ENCODE assay signal across 10 mouse cellular contexts in genomic region chr11:103271979-103272378, GRCm38 (mm10). TPM values are rescaled to one million over a fixed set of nuclear protein-coding genes. Genes with fewer than 3 reads are reported as not detected.
DNase-seq lines count a peak whose midpoint lies in the region; ATAC-seq lines count a peak whose summit lies in the region.
"Had no signal": no experiment of that assay in that cellular context is flagged by ENCODE, and none has a peak within 500 bp of the region (broad histone marks: within the 10 kb centered on the region; RNA-seq: fewer than 3 reads in every experiment).

No protein-coding gene starts in this region.

- no peak overlapping the region for H3K4me2 ChIP-seq in hindbrain, embryonic 11.5 days (replicated peaks; ENCODE audit: low read depth, low read length)
- no peak overlapping the region for H3K4me2 ChIP-seq in hindbrain, embryonic 14.5 days (replicated peaks)
- H3K4me2 ChIP-seq in kidney, embryonic 16.5 days (replicated peaks; ENCODE audit: low read depth, low read length) = no peak overlapping the region
- no peak overlapping the region for H3K4me2 ChIP-seq in heart, embryonic 12.5 days
- H3K4me2 ChIP-seq in forebrain, embryonic 16.5 days (ENCODE audit: low read length) = no peak overlapping the region

- DNase-seq in hindbrain, embryonic 11.5 days (ENCODE audit: low spot score) = peak; percentile 43
- DNase-seq in hindbrain, embryonic 14.5 days (ENCODE audit: low spot score) = no peak
- peak; percentile 37 for DNase-seq in R1 (ENCODE audit: low read depth, low spot score)
- DNase-seq in spleen, adult 18-20 months = peak; percentile 55 to 75
- DNase-seq in left cerebral cortex, postnatal 4 days = no peak

- intact Hi-C loops in left cerebral cortex, postnatal 4 days (cut with DNase I) = no loop called here

- no peak for ATAC-seq in hindbrain, embryonic 11.5 days (ENCODE audit: low FRiP score)
- no peak for ATAC-seq in hindbrain, embryonic 14.5 days (ENCODE audit: low FRiP score)
- no peak for ATAC-seq in kidney, embryonic 16.5 days (ENCODE audit: low FRiP score, low TSS enrichment)
- ATAC-seq in heart, embryonic 12.5 days (ENCODE audit: insufficient number of reproducible peaks, low FRiP score) = no peak
- no peak for ATAC-seq in forebrain, embryonic 16.5 days

- H3K36me3 ChIP-seq in hindbrain, embryonic 11.5 days (ENCODE audit: control insufficient read depth, insufficient read depth, low read length) = no peaks in the 10 kb centered on the region
- no peaks in the 10 kb centered on the region for H3K36me3 ChIP-seq in hindbrain, embryonic 14.5 days (replicated peaks; ENCODE audit: control insufficient read depth, insufficient read depth)
- H3K36me3 ChIP-seq in kidney, embryonic 16.5 days (ENCODE audit: insufficient read depth, low read length) = no peaks in the 10 kb centered on the region
- H3K36me3 ChIP-seq in heart, embryonic 12.5 days = no peaks in the 10 kb centered on the region
- no peaks in the 10 kb centered on the region for H3K36me3 ChIP-seq in forebrain, embryonic 16.5 days (ENCODE audit: control insufficient read depth, insufficient read depth)

- H3K9ac ChIP-seq in hindbrain, embryonic 11.5 days (ENCODE audit: low read depth, low read length) = no peak overlapping the region
- H3K9ac ChIP-seq in hindbrain, embryonic 14.5 days = no peak overlapping the region
- H3K9ac ChIP-seq in kidney, embryonic 16.5 days (replicated peaks; ENCODE audit: low read length) = no peak overlapping the region
- H3K9ac ChIP-seq in heart, embryonic 12.5 days = no peak overlapping the region
- no peak overlapping the region for H3K9ac ChIP-seq in forebrain, embryonic 16.5 days (replicated peaks; ENCODE audit: low read depth, low read length)

- no peak overlapping the region for H3K4me3 ChIP-seq in hindbrain, embryonic 11.5 days (ENCODE audit: low read depth, low read length)
- no peak overlapping the region for H3K4me3 ChIP-seq in hindbrain, embryonic 14.5 days (replicated peaks; ENCODE audit: low read length)
- H3K4me3 ChIP-seq in kidney, embryonic 16.5 days (ENCODE audit: low read length) = no peak overlapping the region
- no peak overlapping the region for H3K4me3 ChIP-seq in heart, embryonic 12.5 days
- no peak overlapping the region for H3K4me3 ChIP-seq in forebrain, embryonic 16.5 days (replicated peaks; ENCODE audit: low read length)

- H3K27me3 ChIP-seq in hindbrain, embryonic 11.5 days (ENCODE audit: control insufficient read depth, insufficient read depth, low read length) = no peaks in the 10 kb centered on the region
- no peaks in the 10 kb centered on the region for H3K27me3 ChIP-seq in hindbrain, embryonic 14.5 days (ENCODE audit: control insufficient read depth, insufficient read depth, low read length)
- H3K27me3 ChIP-seq in kidney, embryonic 16.5 days (ENCODE audit: insufficient read depth, low read length) = no peaks in the 10 kb centered on the region
- H3K27me3 ChIP-seq in heart, embryonic 12.5 days (replicated peaks) = no peaks in the 10 kb centered on the region
- H3K27me3 ChIP-seq in forebrain, embryonic 16.5 days (replicated peaks; ENCODE audit: control insufficient read depth, insufficient read depth, low read length) = no peaks in the 10 kb centered on the region

- H3K4me1 ChIP-seq in hindbrain, embryonic 11.5 days (replicated peaks; ENCODE audit: control insufficient read depth, insufficient read depth, low read length) = 0 out of 2 replicates have a peak, but pooled peaks cover 2% of the 10 kb centered on the region
- H3K4me1 ChIP-seq in hindbrain, embryonic 14.5 days (replicated peaks; ENCODE audit: control insufficient read depth, insufficient read depth, low read length) = no peaks in the 10 kb centered on the region
- peaks cover 20% of the 10 kb centered on the region for H3K4me1 ChIP-seq in kidney, embryonic 16.5 days (ENCODE audit: insufficient read depth, low read length)
- H3K4me1 ChIP-seq in heart, embryonic 12.5 days (replicated peaks) = peaks cover 7% of the 10 kb centered on the region; the same call in 1 of the 2 replicates
- peaks cover 10% of the 10 kb centered on the region for H3K4me1 ChIP-seq in forebrain, embryonic 16.5 days (replicated peaks; ENCODE audit: control insufficient read depth, insufficient read depth, low read length)

- H3K9me3 ChIP-seq in hindbrain, embryonic 11.5 days (ENCODE audit: control insufficient read depth, low read length) = no peaks in the 10 kb centered on the region
- no peaks in the 10 kb centered on the region for H3K9me3 ChIP-seq in hindbrain, embryonic 14.5 days (ENCODE audit: control insufficient read depth, low read length)
- no peaks in the 10 kb centered on the region for H3K9me3 ChIP-seq in kidney, embryonic 16.5 days (ENCODE audit: low read length)
- H3K9me3 ChIP-seq in heart, embryonic 12.5 days (replicated peaks) = no peaks in the 10 kb centered on the region
- H3K9me3 ChIP-seq in forebrain, embryonic 16.5 days (ENCODE audit: control insufficient read depth, low read length) = no peaks in the 10 kb centered on the region

- no peak overlapping the region for H3K27ac ChIP-seq in hindbrain, embryonic 11.5 days (ENCODE audit: low read depth, low read length)
- no peak overlapping the region for H3K27ac ChIP-seq in hindbrain, embryonic 14.5 days
- H3K27ac ChIP-seq in kidney, embryonic 16.5 days (ENCODE audit: low read length) = peak overlapping the region; percentile 74
- H3K27ac ChIP-seq in heart, embryonic 12.5 days (ENCODE audit: poor library complexity, severe bottlenecking) = no peak overlapping the region
- no peak overlapping the region for H3K27ac ChIP-seq in forebrain, embryonic 16.5 days (ENCODE audit: low read length)

- 76% methylated on average over 6 of the region's 6 CpGs for WGBS in hindbrain, embryonic 11.5 days
- WGBS in hindbrain, embryonic 14.5 days = 80% methylated on average over 6 of the region's 6 CpGs
- 58% methylated on average over 6 of the region's 6 CpGs for WGBS in kidney, embryonic 16.5 days
- WGBS in heart, embryonic 12.5 days = 70% methylated on average over 6 of the region's 6 CpGs
- WGBS in forebrain, embryonic 16.5 days = 79% methylated on average over 6 of the region's 6 CpGs

RNA-seq across cellular contexts. Expression of gene Map3k14, which starts 4.7 kb away (rescaled TPM):
- polyA plus RNA-seq in hindbrain, embryonic 11.5 days (2014; fragmentation: Nextera tagmentation; extraction: Ambion mirVana) = 3.0 and 3.3 TPM in 2 replicates
- polyA plus RNA-seq in hindbrain, embryonic 14.5 days (2014; fragmentation: Nextera tagmentation; extraction: Ambion mirVana) = 2.9 and 4.0 TPM in 2 replicates
- 5.3 and 6.7 TPM in 2 replicates for polyA plus RNA-seq in kidney, embryonic 16.5 days (2015; fragmentation: Nextera tagmentation; extraction: Ambion mirVana)
- 1 to 10 TPM; 3.7 to 4.3 TPM for total RNA-seq in left cerebral cortex, postnatal 4 days (2021)
- polyA plus RNA-seq in heart, embryonic 12.5 days (2016; fragmentation: Nextera tagmentation; extraction: Ambion mirVana) = 2.0 and 2.6 TPM in 2 replicates
- 2.8 and 4.8 TPM in 2 replicates for polyA plus RNA-seq in forebrain, embryonic 16.5 days (2015; fragmentation: Nextera tagmentation; extraction: Ambion mirVana)

RNA-seq across cellular contexts. Expression of gene Spata32, which starts 53.7 kb away (rescaled TPM):
- not detected in 2 replicates for polyA plus RNA-seq in hindbrain, embryonic 11.5 days (2014; fragmentation: Nextera tagmentation; extraction: Ambion mirVana)
- polyA plus RNA-seq in hindbrain, embryonic 14.5 days (2014; fragmentation: Nextera tagmentation; extraction: Ambion mirVana) = 0.29 and 0.31 TPM in 2 replicates
- not detected in 2 replicates for polyA plus RNA-seq in kidney, embryonic 16.5 days (2015; fragmentation: Nextera tagmentation; extraction: Ambion mirVana)
- total RNA-seq in left cerebral cortex, postnatal 4 days (2021) = 1 to 10 TPM; 1.4 to 2.0 TPM
- polyA plus RNA-seq in heart, embryonic 12.5 days (2016; fragmentation: Nextera tagmentation; extraction: Ambion mirVana) = not detected in 2 replicates
- 0.22 TPM in 1 of 2 replicates, not detected in the other for polyA plus RNA-seq in forebrain, embryonic 16.5 days (2015; fragmentation: Nextera tagmentation; extraction: Ambion mirVana)
- polyA plus RNA-seq: limb, embryonic 14.5 days; stomach, embryonic 14.5 days had no signal

Comparison
In these comparisons a context has a peak if more than half of its experiments do, and no peak if none do; other contexts are left out.
1. DNase-seq: peak in hindbrain, embryonic 11.5 days (single experiment), R1 (single experiment) and spleen, adult 18-20 months (2 of 2); none in hindbrain, embryonic 14.5 days (single experiment) and left cerebral cortex, postnatal 4 days (single experiment).